Mouse (Mus musculus): ENCODE measurements at regions not wholly inside any gene's neighbourhood (a gene's known extent, or its start where the extent isn't known, plus 50 kb on each side); places are given as distances from the start of the nearest gene placed in this dataset.

- Histone ChIP-seq H3K4me3 (no peak overlapping the region), H3K27ac (replicated peaks) (no peak overlapping the region), H3K36me3 (replicated peaks) (no peaks in the 10 kb centered on the region), H3K9me3 (no peaks in the 10 kb centered on the region), H3K4me1 (no peaks in the 10 kb centered on the region), H3K27me3 (replicated peaks; ENCODE audit: low read depth, poor library complexity, severe bottlenecking) (no peaks in the 10 kb centered on the region)
- no peak for DNase-seq (ENCODE audit: low spot score)
- WGBS: 40% methylated on average over 7 of the region's 7 CpGs
These were observed 75.5 kb downstream of the Enkur start for GRCm38 (mm10) chr2:21129621-21130020.

GRCm38 (mm10) chr2:21126531-21126930 lies 78.6 kb downstream of the Enkur start:
- Histone ChIP-seq H3K4me1 (no peaks in the 10 kb centered on the region), H3K36me3 (replicated peaks) (no peaks in the 10 kb centered on the region), H3K9me3 (no peaks in the 10 kb centered on the region), H3K27ac (replicated peaks) (no peak overlapping the region), H3K27me3 (replicated peaks; ENCODE audit: low read depth, poor library complexity, severe bottlenecking) (no peaks in the 10 kb centered on the region), H3K4me3 (no peak overlapping the region)
- 92% methylated on average over 1 of the region's 1 CpGs for WGBS
- no peak for DNase-seq (ENCODE audit: low spot score)

- no peaks in the 10 kb centered on the region for H3K36me3 ChIP-seq (replicated peaks)
- H3K27ac ChIP-seq (replicated peaks): no peak overlapping the region
- no peaks in the 10 kb centered on the region for H3K27me3 ChIP-seq (replicated peaks; ENCODE audit: low read depth, poor library complexity, severe bottlenecking)
- WGBS: 84% methylated on average over 3 of the region's 3 CpGs
- H3K9me3 ChIP-seq: no peaks in the 10 kb centered on the region
- no peak for DNase-seq (ENCODE audit: low spot score)
- H3K4me1 ChIP-seq: no peaks in the 10 kb centered on the region
- H3K4me3 ChIP-seq: no peak overlapping the region
These were observed 82.7 kb downstream of the Enkur start for GRCm38 (mm10) chr2:21122421-21122820.

GRCm38 (mm10) chr2:21121663-21122062 lies 83.5 kb downstream of the Enkur start:
- Histone ChIP-seq H3K4me3 (no peak overlapping the region), H3K4me1 (no peaks in the 10 kb centered on the region), H3K9me3 (no peaks in the 10 kb centered on the region), H3K27ac (replicated peaks) (no peak overlapping the region), H3K36me3 (replicated peaks) (no peaks in the 10 kb centered on the region), H3K27me3 (replicated peaks; ENCODE audit: low read depth, poor library complexity, severe bottlenecking) (no peaks in the 10 kb centered on the region)
- DNase-seq (ENCODE audit: low spot score): no peak
- 77% methylated on average over 1 of the region's 1 CpGs for WGBS

GRCm38 (mm10) chr2:21116817-21117216 lies 88.3 kb downstream of the Enkur start:
- Histone ChIP-seq H3K36me3 (replicated peaks) (no peaks in the 10 kb centered on the region), H3K9me3 (no peaks in the 10 kb centered on the region), H3K4me1 (no peaks in the 10 kb centered on the region), H3K4me3 (no peak overlapping the region), H3K27me3 (replicated peaks; ENCODE audit: low read depth, poor library complexity, severe bottlenecking) (no peaks in the 10 kb centered on the region), H3K27ac (replicated peaks) (no peak overlapping the region)
- WGBS: 88% methylated on average over 5 of the region's 5 CpGs
- DNase-seq (ENCODE audit: low spot score): no peak

- WGBS: 91% methylated on average over 1 of the region's 1 CpGs
- Histone ChIP-seq H3K4me1 (no peaks in the 10 kb centered on the region), H3K27me3 (replicated peaks; ENCODE audit: low read depth, poor library complexity, severe bottlenecking) (no peaks in the 10 kb centered on the region), H3K9me3 (no peaks in the 10 kb centered on the region), H3K36me3 (replicated peaks) (no peaks in the 10 kb centered on the region), H3K4me3 (no peak overlapping the region), H3K27ac (replicated peaks) (no peak overlapping the region)
- no peak for DNase-seq (ENCODE audit: low spot score)
These were observed 93.6 kb downstream of the Enkur start for GRCm38 (mm10) chr2:21111527-21111926.

GRCm38 (mm10) chr2:21100248-21100808 lies 104.8 kb downstream of the Enkur start:
- 79% methylated on average over 6 of the region's 6 CpGs for WGBS
- Histone ChIP-seq H3K27ac (replicated peaks) (no peak overlapping the region), H3K27me3 (replicated peaks; ENCODE audit: low read depth, poor library complexity, severe bottlenecking) (no peaks in the 10 kb centered on the region), H3K9me3 (no peaks in the 10 kb centered on the region), H3K4me1 (no peaks in the 10 kb centered on the region), H3K4me3 (no peak overlapping the region), H3K36me3 (replicated peaks) (no peaks in the 10 kb centered on the region)
- DNase-seq (ENCODE audit: low spot score): no peak

GRCm38 (mm10) chr2:21091058-21091971 lies 113.8 kb downstream of the Enkur start:
- DNase-seq (ENCODE audit: low spot score): no peak
- H3K27me3 ChIP-seq (replicated peaks; ENCODE audit: low read depth, poor library complexity, severe bottlenecking): no peaks in the 10 kb centered on the region
- no peak overlapping the region for H3K27ac ChIP-seq (replicated peaks)
- H3K9me3 ChIP-seq: no peaks in the 10 kb centered on the region
- H3K4me3 ChIP-seq: no peak overlapping the region
- 67% methylated on average over 4 of the region's 4 CpGs for WGBS
- H3K36me3 ChIP-seq (replicated peaks): no peaks in the 10 kb centered on the region
- H3K4me1 ChIP-seq: no peaks in the 10 kb centered on the region

GRCm38 (mm10) chr2:21085517-21085916 lies 116.8 kb upstream of the Arhgap21 start:
- Histone ChIP-seq H3K4me1 (no peaks in the 10 kb centered on the region), H3K27ac (replicated peaks) (no peak overlapping the region), H3K36me3 (replicated peaks) (no peaks in the 10 kb centered on the region), H3K9me3 (no peaks in the 10 kb centered on the region), H3K4me3 (no peak overlapping the region), H3K27me3 (replicated peaks; ENCODE audit: low read depth, poor library complexity, severe bottlenecking) (no peaks in the 10 kb centered on the region)
- no peak for DNase-seq (ENCODE audit: low spot score)
- 87% methylated on average over 5 of the region's 5 CpGs for WGBS

GRCm38 (mm10) chr2:21067292-21067850 lies 98.7 kb upstream of the Arhgap21 start:
- WGBS: 90% methylated on average over 9 of the region's 9 CpGs

GRCm38 (mm10) chr2:21060347-21060650 lies 91.6 kb upstream of the Arhgap21 start:
- H3K27me3 ChIP-seq (replicated peaks; ENCODE audit: low read depth, poor library complexity, severe bottlenecking): no peaks in the 10 kb centered on the region
- 62% methylated on average over 2 of the region's 2 CpGs for WGBS
- peak; percentile 26 for DNase-seq (ENCODE audit: low spot score)
- no peak overlapping the region for H3K4me3 ChIP-seq
- peaks cover 14% of the 10 kb centered on the region for H3K4me1 ChIP-seq
- no peaks in the 10 kb centered on the region for H3K9me3 ChIP-seq
- peak overlapping the region; percentile 57 for H3K27ac ChIP-seq (replicated peaks)
- no peaks in the 10 kb centered on the region for H3K36me3 ChIP-seq (replicated peaks)

More at GRCm38 (mm10) chr2:21067292-21067850, 98.7 kb upstream of the Arhgap21 start:
- Histone ChIP-seq H3K4me1 (no peaks in the 10 kb centered on the region), H3K4me3 (no peak overlapping the region), H3K27ac (replicated peaks) (no peak overlapping the region), H3K36me3 (replicated peaks) (no peaks in the 10 kb centered on the region), H3K27me3 (replicated peaks; ENCODE audit: low read depth, poor library complexity, severe bottlenecking) (no peaks in the 10 kb centered on the region), H3K9me3 (no peaks in the 10 kb centered on the region)
- no peak for DNase-seq (ENCODE audit: low spot score)

- DNase-seq (ENCODE audit: low spot score): no peak
- peak overlapping the region; percentile 57 for H3K27ac ChIP-seq (replicated peaks)
These were observed 91.1 kb upstream of the Arhgap21 start for GRCm38 (mm10) chr2:21059618-21060346.

More at GRCm38 (mm10) chr2:21059618-21060346, 91.1 kb upstream of the Arhgap21 start:
- peaks cover 14% of the 10 kb centered on the region for H3K4me1 ChIP-seq
- no peaks in the 10 kb centered on the region for H3K27me3 ChIP-seq (replicated peaks; ENCODE audit: low read depth, poor library complexity, severe bottlenecking)
- no peaks in the 10 kb centered on the region for H3K36me3 ChIP-seq (replicated peaks)
- no peak overlapping the region for H3K4me3 ChIP-seq
- no peaks in the 10 kb centered on the region for H3K9me3 ChIP-seq
- WGBS: 29% methylated on average over 3 of the region's 3 CpGs

Data from embryonic facial prominence, embryonic 10.5 days (tissue).